Mouse (Mus musculus) large intestine, adult 2 months (tissue): ENCODE measurements around the gene Olfr1428. TPM values are rescaled to one million over a fixed set of nuclear protein-coding genes. Genes with fewer than 3 reads are reported as not detected.
"Not testable (repeated sequence)": the region's sequence is repeated elsewhere in the genome, so short reads cannot be mapped to it uniquely, and the experiment has no call there.

Experiments used
- DNase-seq: peaks from one replicate; pipeline ENCODE4 v3.0.0-alpha.2; 2012; ENCODE audit warnings: low read depth, low spot score
- WGBS: fragments of 180-500 bp; shearing (Covaris S2); methylation state at CpG from one replicate; pipeline ENCODE4 v1.1.7; 2018; 5-methylcytosine and 5-hydroxymethylcytosine counted together
- polyA plus RNA-seq: library from polyadenylated mRNA; depleted of rRNA; stranded (reverse); fragments of >200 nt; gene quantifications from 2 replicates; pipeline ENCODE4 v1.2.3, GENCODE M21; 2012; rRNA removed

The Olfr1428 gene
- polyA plus RNA-seq, result not detected in 2 replicates

DNA sequence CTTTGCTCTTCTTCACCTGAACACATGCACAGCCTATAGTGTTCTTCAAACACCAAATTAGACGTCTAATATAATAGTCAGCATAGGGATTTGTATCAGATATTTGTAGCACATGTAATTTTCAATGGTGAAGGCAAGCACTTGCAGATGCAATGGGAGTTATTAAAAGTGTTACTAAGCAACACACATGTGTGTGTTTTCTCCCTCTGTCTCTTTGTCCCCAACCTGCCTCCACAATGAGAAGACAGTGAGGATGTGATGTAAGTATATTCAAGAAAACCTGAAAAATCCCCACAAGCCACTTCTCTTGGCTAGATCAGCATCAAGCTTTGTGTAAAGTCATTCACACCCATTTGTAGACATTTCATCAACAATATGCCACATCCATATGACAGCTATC, at the start of gene Olfr1428:
TSS of gene Olfr1428 (minus strand) at position 101 of the 400 bp plus-strand sequence.
- no peak for DNase-seq
- 68% methylated on average over 1 of the region's 1 CpGs for WGBS

DNA sequence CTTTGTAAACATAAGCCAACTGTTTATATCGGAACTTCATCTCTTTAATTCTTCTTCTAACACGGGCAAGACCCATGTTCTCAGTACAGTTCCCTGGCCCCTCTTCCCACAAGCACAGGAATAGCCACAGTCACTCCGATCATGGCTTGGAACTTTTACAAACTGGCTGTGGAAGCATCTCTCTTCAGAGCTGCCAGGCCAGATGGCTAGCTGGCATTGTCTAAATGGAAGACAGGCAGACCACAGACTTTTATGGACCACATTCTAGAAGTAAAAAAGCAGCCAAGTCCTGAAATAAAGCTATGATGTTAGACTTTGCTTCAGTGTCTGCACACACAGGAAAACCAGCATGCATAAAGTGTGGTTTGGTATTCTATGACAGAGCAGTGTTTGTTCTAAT, 29.8 kb upstream of the Olfr1428 start:
- WGBS, result 76% methylated on average over 3 of the region's 3 CpGs
- no peak for DNase-seq

DNA sequence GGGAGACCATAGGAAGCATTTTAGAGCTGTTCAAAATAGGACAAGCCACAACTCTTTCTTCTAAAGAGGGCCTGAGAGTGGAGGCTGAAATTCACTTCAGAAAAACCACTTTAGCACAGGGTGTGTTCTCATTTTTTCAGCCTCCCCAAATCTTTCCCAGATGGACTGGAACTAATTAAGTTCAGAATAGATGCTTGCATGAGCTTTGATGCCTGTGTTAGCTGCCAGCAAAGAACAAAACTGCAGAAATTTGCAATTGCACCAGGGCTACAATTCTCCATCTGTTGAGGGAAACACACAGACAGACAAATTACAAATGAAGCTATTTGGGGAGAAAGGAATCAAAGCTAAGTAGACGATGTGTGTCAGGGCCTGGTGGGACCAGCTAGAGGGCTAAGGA, 27.7 kb upstream of the Olfr1428 start:
- WGBS, result 86% methylated on average over 1 of the region's 1 CpGs
- DNase-seq, result no peak

DNA sequence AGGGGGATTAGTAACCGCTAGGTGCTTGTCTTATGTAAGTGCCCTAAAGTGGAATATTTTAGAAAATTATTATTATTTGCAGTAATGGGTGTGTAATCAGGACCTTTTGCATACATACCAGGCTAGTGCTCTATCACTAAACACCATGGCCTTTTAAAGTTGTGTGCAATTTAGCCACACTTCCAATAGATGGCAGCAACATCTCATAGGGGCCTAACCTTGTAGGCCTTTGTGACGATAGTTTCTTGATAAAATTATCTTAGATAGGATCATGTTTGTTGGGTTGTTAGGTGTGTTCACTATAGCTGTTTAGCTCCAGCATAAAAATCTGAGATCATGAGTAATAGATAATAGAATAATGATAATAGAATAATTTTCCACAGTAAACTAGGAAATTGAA, 18.6 kb upstream of the Olfr1428 start:
- DNase-seq, result peak; percentile 2
- WGBS, result 23% methylated on average over 2 of the region's 2 CpGs

DNA sequence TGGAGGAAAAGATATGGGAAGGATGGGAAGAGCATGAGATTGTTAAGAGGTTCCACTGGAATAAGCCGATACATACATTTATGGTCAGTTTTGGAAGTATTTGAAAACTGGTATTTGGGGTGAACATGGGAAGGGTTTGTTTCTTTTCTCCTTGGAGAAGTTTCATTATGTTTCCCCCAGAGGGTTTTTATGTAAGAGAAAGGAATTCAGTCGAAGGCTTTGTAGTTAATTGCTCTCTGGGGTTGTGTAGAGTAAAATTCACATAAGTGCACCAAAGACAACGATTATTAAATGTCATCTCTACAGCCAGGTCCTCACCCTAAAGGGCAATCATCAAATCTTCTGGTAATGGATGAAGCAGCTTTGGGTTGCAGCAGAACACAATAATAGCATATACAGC, 7.4 kb upstream of the Olfr1428 start, which contains the start of gene Olfr76:
TSS of gene Olfr76 (minus strand) at position 101 of the 400 bp plus-strand sequence.
- no peak for DNase-seq
- 68% methylated on average over 3 of the region's 3 CpGs for WGBS

DNA sequence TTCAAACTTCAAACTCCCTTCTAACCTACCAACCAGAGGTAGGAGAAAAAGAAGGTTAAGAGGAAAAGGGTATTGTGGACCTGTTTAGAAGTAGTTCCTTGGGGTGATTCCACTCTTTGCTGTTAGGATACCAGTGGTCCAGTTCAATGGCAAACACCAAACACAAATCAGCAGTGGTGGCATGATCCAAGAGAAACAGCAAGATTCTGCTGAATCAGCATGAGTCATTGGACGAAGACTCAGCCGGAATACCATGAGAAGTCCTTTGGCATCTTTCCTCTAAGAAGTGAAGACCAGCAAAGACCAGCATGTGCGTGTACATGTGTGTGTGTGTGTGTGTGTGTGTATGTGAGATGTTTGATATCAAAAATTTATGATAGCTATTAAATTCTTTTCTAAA, 767 bp upstream of the Olfr1428 start:
- no peak for DNase-seq
- WGBS, result 89% methylated on average over 3 of the region's 3 CpGs

DNA sequence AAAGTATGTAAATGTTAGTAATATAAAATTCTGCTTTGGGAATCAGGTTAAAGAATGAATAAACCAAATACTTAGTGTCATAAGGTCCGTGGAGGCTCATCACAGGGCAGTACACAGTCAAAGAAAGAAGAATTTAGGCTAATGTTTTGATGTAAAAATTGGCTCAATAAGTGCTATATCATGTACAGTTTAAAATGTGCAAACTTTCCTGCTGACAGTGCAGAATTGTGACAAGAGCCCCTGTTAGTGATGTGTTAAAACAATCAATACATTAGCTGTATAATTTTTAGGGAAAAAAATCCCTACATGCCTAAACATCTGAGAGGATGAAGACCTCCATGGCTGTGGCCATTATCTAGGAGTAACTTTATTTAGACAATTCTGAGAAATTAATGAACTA, 1.9 kb downstream of the Olfr1428 start:
- no peak for DNase-seq
- 37% methylated on average over 1 of the region's 1 CpGs for WGBS

DNA sequence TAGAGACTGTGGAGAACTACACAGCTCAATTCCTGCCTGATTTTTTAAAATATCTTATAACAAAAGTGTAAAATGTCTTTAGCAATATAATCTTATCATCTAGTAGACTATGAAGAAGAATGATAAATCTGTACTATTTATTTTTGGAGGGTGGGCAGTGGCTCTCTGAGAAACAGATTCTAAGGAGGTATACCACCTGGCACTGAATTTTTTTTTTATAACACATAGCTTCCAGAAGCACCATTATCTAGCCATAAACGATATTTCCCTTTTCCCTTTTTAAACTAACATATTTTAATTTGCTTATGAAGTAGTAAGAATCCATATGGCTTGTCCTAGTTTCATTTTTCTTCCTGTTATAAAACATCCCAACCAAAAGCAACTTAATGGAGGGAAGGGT, 11.2 kb downstream of the Olfr1428 start:
- DNase-seq, result no peak
- 40% methylated on average over 1 of the region's 1 CpGs for WGBS

DNA sequence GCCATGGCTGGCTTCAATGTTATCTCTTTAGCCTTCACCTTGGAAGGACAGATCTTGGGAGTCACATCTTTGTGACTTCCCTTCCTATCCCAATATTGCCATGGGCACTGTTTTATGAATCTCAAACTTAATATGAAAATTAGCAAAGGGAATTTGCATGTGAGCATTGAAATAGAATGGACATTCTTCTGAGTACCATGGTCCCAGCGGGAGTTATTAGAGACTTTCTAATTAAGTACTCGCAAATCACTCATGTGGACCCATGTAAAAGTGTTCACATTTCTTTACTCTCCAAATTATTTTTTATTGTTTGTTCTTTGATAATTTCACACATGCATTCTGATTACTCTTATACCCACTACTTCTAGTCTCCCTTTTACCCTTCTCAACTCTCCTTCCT, 12.5 kb downstream of the Olfr1428 start, which contains the start of gene Olfr1427:
TSS of gene Olfr1427 (minus strand) at position 101 of the 400 bp plus-strand sequence.
- DNase-seq, result no peak
- WGBS, result 98% methylated on average over 2 of the region's 2 CpGs

DNA sequence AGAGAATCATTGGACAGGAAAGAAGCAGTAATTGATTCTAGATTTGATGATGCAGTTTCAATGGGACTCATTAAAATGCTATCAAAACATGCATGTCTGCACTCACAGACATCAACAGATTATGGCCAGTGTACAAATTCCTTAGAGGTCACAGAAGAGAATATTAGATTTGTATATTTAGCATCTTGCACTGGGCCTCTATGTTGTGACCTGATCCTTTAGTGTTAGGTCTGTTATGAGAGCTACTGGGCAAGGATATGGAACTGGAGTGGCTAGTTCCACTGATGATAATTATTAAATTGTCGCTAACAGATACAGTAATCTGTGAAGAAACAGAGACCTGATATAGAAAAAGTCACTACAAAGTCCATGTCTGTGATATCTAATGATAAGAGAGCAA, 23.8 kb downstream of the Olfr1428 start, which contains the start of gene Olfr1426:
TSS of gene Olfr1426 (minus strand) at position 101 of the 400 bp plus-strand sequence.
- WGBS, result 85% methylated on average over 1 of the region's 1 CpGs
- no peak for DNase-seq

DNA sequence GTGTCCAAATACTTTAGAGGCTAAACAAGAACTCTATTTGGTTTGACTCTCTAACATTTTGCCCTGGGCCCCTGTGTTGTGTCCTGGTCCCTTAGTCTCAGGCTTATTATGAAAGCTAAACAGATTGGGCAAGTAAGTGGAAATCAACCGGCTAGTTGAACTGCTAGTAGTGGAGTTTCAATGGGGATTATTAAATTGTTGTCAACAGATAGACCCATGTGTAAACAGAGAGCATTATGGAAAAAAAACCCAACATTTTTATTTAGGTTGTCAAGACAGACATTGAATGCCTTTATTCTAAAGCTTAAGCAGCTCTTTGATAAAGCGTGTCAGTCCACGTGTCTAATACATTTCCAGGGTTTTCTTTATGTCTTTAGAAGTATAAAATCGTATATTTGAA, 38.1 kb downstream of the Olfr1428 start, which contains the start of gene Olfr1425:
TSS of gene Olfr1425 (minus strand) at position 101 of the 400 bp plus-strand sequence.
- DNase-seq, result not testable (repeated sequence)
- WGBS, result 79% methylated on average over 4 of the region's 4 CpGs

DNA sequence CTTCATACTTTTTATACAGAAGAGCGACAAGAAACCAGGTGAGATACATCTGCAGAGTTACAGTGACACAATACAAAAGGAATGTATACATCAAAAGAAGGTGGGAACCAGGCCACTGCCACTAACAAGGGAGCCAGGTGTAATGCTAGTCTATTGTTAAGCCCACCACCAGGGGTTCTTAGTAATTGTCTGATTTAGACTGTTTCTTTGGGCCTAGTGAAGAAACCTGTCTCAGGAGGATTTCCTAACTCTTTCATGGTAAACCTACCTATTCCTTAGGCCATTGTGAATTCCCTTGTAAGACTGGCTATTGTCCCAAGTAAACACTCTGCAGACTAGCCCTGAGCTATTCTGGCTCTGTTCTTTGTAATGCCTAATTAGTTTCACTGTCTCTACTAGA, 46.2 kb downstream of the Olfr1428 start:
- 84% methylated on average over 1 of the region's 1 CpGs for WGBS
- DNase-seq, result not testable (repeated sequence)

DNA sequence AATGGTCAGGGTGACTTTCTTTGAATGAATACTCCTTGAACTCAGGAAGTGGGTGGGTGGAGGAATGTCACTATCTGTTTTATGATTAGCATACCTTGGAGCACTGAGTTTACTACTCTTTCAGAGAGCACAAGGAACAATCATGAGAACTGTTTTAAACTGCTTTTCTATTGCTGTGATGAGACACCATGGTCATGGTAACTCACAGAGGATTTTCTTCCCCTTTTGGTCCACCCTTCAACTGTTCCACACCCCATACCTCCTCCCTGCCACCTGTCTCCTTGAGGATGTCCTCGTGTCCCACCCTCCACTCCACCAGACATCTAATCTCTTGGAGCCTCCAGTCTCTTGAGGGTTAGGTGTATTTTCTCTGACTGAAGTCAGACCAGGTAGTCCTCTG, 47.9 kb downstream of the Olfr1428 start:
- DNase-seq, result not testable (repeated sequence)
- WGBS, result 44% methylated on average over 1 of the region's 1 CpGs

DNA sequence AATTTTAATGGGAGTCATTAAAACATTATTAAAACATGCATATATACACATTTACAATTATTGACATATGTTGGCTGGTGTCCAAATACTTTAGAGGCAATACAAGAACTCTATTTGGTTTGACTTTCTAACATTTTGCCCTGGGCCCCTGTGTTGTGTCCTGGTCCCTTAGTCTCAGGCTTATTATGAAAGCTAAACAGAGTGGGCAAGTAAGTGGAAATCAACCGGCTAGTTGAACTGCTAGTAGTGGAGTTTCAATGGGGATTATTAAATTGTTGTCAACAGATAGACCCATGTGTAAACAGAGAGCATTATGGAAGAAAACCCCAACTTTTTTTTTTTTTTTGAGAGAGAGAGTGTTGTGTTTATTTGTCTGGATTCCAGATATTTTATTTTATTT, 53.1 kb downstream of the Olfr1428 start, which contains the start of gene Olfr1424:
TSS of gene Olfr1424 (minus strand) at position 101 of the 400 bp plus-strand sequence.
- 76% methylated on average over 1 of the region's 1 CpGs for WGBS
- DNase-seq, result not testable (repeated sequence)

Other genes starting within 250 kb of the Olfr1428 start
- not detected in 2 replicates for gene Olfr1419, start 240.8 kb downstream of the Olfr1428 start, polyA plus RNA-seq
- gene Olfr1420, start 229.3 kb downstream of the Olfr1428 start, polyA plus RNA-seq, result not detected in 2 replicates
- 10.4 and 16.4 TPM in 2 replicates for gene Patl1, start 203.5 kb downstream of the Olfr1428 start, polyA plus RNA-seq
- 22.0 and 29.3 TPM in 2 replicates for gene Osbp, start 150.0 kb downstream of the Olfr1428 start, polyA plus RNA-seq
- gene Olfr1423, start 74.6 kb downstream of the Olfr1428 start, polyA plus RNA-seq, result not detected in 2 replicates
- not detected in 2 replicates for gene Olfr1424, start 53.2 kb downstream of the Olfr1428 start, polyA plus RNA-seq
- gene Olfr1425, start 38.2 kb downstream of the Olfr1428 start, polyA plus RNA-seq, result not detected in 2 replicates
- gene Olfr1426, start 23.9 kb downstream of the Olfr1428 start, polyA plus RNA-seq, result not detected in 2 replicates
- not detected in 2 replicates for gene Olfr1427, start 12.6 kb downstream of the Olfr1428 start, polyA plus RNA-seq
- not detected in 2 replicates for gene Olfr76, start 7.3 kb upstream of the Olfr1428 start, polyA plus RNA-seq
- gene Olfr1555-ps1, start 54.2 kb upstream of the Olfr1428 start, polyA plus RNA-seq, result not detected in 2 replicates
- gene Olfr1431, start 84.7 kb upstream of the Olfr1428 start, polyA plus RNA-seq, result not detected in 2 replicates
- gene Olfr1432, start 116.7 kb upstream of the Olfr1428 start, polyA plus RNA-seq, result not detected in 2 replicates
- gene Olfr262, start 125.8 kb upstream of the Olfr1428 start, polyA plus RNA-seq, result not detected in 2 replicates
- gene Olfr235, start 145.1 kb upstream of the Olfr1428 start, polyA plus RNA-seq, result not detected in 2 replicates
- not detected in 2 replicates for gene Olfr1434, start 164.0 kb upstream of the Olfr1428 start, polyA plus RNA-seq
- not detected in 2 replicates for gene Olfr1436, start 183.2 kb upstream of the Olfr1428 start, polyA plus RNA-seq
- gene Olfr1437, start 209.2 kb upstream of the Olfr1428 start, polyA plus RNA-seq, result not detected in 2 replicates
- not detected in 2 replicates for gene Olfr1438-ps1, start 220.0 kb upstream of the Olfr1428 start, polyA plus RNA-seq